Mouse (Mus musculus): Measurements from ENCODE around the gene Slc25a51. TPM values are rescaled to one million over a fixed set of nuclear protein-coding genes. Genes with fewer than 3 reads are reported as not detected.

Gene Slc25a51
- polyA plus RNA-seq, 1 experiment = not detected

DNA sequence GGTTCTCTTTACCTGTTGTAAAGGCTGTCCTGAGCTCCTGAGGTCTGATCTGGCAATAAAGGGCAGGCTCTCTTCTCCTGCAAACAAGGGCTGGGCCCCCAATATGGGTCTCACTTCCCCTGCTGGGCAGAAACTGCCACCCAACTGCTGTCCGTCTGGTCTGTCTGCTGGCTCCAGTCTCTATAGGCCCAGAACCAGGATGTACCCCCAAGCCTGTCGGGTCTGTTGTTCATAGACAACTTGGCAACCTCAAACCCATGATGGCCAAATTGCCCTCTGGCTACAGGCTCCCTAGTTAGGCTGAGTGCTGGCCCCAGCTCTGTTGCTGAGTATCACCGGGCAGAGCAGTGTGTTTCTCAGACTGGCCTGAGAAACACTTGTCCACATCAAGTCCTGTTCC, 23.2 kb upstream of the Slc25a51 start:
- WGBS = 88% methylated on average over 3 of the region's 3 CpGs
- H3K27ac ChIP-seq (ENCODE audit: insufficient read depth, low read depth, low read length) = no peak overlapping the region

GRCm38 (mm10) chr4:45431316-45431715, 22.8 kb upstream of the Slc25a51 start:
- H3K4me1 ChIP-seq (ENCODE audit: control insufficient read depth, insufficient read depth, low read length) = peaks cover 32% of the 10 kb centered on the region
- no peak overlapping the region for H3K4me3 ChIP-seq (ENCODE audit: insufficient read depth, low read depth, low read length)
- 88% methylated on average over 3 of the region's 3 CpGs for WGBS
- no peak overlapping the region for H3K27ac ChIP-seq (ENCODE audit: insufficient read depth, low read depth, low read length)
- TF ChIP-seq POLR2A (IDR thresholded peaks at IDR 0.05; ENCODE audit: insufficient read depth, low read depth, low read length) (no peak), CTCF (IDR thresholded peaks at IDR 0.05; ENCODE audit: insufficient read depth, low read depth, low read length) (no peak)

More for the DNA sequence above, 23.2 kb upstream of the Slc25a51 start:
- Histone ChIP-seq H3K4me3 (ENCODE audit: insufficient read depth, low read depth, low read length) (no peak overlapping the region), H3K4me1 (ENCODE audit: control insufficient read depth, insufficient read depth, low read length) (peaks cover 34% of the 10 kb centered on the region)
- TF ChIP-seq POLR2A (IDR thresholded peaks at IDR 0.05; ENCODE audit: insufficient read depth, low read depth, low read length) = no peak
- no peak for TF ChIP-seq CTCF (IDR thresholded peaks at IDR 0.05; ENCODE audit: insufficient read depth, low read depth, low read length)

DNA sequence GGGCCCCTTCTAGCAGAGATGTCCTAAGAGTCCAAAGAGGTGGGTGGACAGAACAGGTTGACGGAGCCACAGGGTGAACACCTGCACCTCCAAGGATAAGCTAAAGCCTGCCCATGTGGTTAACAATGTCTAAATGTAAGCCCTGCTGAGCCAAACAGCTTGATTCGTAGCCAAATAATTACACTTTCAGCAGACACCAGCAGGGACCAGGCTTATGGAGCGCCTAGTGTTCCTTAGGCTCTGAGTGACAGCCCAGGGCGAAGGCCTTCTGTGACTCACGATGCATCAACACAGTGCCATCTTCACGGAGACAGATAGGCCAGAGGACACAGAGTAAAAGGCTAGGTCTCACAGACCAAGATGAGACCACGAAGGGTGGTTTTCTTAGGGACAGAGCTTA, 20.9 kb upstream of the Slc25a51 start:
- Histone ChIP-seq H3K4me3 (ENCODE audit: insufficient read depth, low read depth, low read length) (no peak overlapping the region), H3K4me1 (ENCODE audit: control insufficient read depth, insufficient read depth, low read length) (peaks cover 27% of the 10 kb centered on the region), H3K27ac (ENCODE audit: insufficient read depth, low read depth, low read length) (no peak overlapping the region)
- no peak for TF ChIP-seq POLR2A (IDR thresholded peaks at IDR 0.05; ENCODE audit: insufficient read depth, low read depth, low read length)
- no peak for TF ChIP-seq CTCF (IDR thresholded peaks at IDR 0.05; ENCODE audit: insufficient read depth, low read depth, low read length)
- WGBS = 48% methylated on average over 7 of the region's 7 CpGs

DNA sequence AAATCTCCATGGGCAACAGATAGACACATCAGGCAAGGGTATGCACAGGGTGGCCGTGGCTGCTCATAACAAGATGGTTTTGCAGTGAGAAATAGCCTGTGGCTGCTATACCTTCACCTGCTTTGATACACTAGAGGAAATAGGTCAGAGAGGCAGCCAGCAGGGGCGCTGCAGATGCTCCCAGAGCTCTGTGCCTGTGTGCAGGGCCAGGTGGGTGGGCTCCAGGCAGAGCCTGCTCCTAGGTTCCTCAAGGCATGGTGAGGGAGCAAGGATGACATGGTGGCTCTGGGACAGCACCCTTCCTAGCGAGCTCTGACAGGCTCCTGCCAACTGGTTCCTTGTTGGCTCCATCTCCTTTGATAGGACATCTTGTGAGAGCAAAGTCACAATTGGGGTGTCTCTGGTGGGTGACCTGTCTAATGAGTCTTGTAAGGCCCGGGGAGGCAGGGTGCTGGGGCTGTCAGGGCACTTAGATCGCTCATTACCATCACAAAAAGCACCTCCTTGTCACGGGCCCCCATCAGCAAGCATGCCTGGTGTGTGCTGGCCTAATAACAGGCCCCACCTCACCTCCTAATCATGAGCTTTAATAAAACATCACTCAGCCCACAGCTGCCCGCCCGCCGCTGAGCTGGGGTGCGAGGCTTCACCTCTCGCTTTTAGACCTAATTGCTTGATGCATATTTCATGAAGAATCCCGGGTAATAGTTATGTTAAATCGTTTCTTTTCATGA, 18.3 kb upstream of the Slc25a51 start:
- Histone ChIP-seq H3K4me3 (ENCODE audit: insufficient read depth, low read depth, low read length) (no peak overlapping the region), H3K4me1 (ENCODE audit: control insufficient read depth, insufficient read depth, low read length) (peaks cover 23% of the 10 kb centered on the region), H3K27ac (ENCODE audit: insufficient read depth, low read depth, low read length) (no peak overlapping the region)
- WGBS = 50% methylated on average over 13 of the region's 13 CpGs
- TF ChIP-seq CTCF (IDR thresholded peaks at IDR 0.05; ENCODE audit: insufficient read depth, low read depth, low read length) (0 out of 2 replicates have a peak, but pooled peaks have one; percentile 8), POLR2A (IDR thresholded peaks at IDR 0.05; ENCODE audit: insufficient read depth, low read depth, low read length) (no peak)

DNA sequence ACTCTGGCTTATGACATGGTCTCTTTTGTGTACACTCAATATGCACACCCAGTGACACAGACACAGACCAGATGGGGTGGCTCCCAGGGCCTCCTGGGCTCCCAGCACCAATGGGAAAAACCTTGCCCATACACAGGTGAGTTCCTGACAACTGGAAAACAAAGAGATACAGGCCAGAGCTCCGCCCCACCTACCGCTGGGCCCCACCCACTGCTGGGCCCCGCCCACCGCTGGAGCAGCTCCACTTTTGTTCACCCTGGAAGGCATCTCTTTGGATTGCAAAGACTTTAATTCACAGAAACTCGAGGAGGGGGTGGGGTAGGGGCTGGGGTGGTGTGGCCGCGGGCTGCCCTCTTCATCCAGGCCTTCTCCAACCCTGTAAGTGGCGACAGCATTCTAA, 14.8 kb upstream of the Slc25a51 start:
- H3K4me1 ChIP-seq (ENCODE audit: control insufficient read depth, insufficient read depth, low read length) = peaks cover 21% of the 10 kb centered on the region
- 37% methylated on average over 8 of the region's 8 CpGs for WGBS
- no peak overlapping the region for H3K27ac ChIP-seq (ENCODE audit: insufficient read depth, low read depth, low read length)
- H3K4me3 ChIP-seq (ENCODE audit: insufficient read depth, low read depth, low read length) = no peak overlapping the region
- TF ChIP-seq CTCF (IDR thresholded peaks at IDR 0.05; ENCODE audit: insufficient read depth, low read depth, low read length) = no peak
- no peak for TF ChIP-seq POLR2A (IDR thresholded peaks at IDR 0.05; ENCODE audit: insufficient read depth, low read depth, low read length)

DNA sequence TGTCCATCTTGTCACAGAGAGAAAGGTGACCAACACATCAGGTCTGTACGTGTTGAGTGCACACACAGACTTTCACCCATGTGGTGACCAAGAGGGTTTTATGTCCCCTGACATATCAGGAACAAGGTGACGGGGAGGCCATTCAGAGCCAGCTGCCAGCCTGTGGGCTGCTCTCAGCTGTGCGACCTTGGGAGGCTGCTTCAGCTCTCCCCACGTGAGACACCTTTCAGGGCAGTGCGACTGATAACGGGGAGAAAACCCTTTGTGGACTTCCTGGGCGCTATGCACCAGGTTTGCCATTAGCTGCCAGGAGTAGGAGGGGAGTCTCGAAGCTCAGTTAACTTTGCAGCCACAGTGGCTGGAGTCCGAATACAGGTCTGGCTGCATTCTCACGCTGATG, 14.1 kb upstream of the Slc25a51 start:
- no peak overlapping the region for H3K27ac ChIP-seq (ENCODE audit: insufficient read depth, low read depth, low read length)
- peaks cover 22% of the 10 kb centered on the region for H3K4me1 ChIP-seq (ENCODE audit: control insufficient read depth, insufficient read depth, low read length)
- H3K4me3 ChIP-seq (ENCODE audit: insufficient read depth, low read depth, low read length) = no peak overlapping the region
- WGBS = 92% methylated on average over 10 of the region's 10 CpGs
- TF ChIP-seq CTCF (IDR thresholded peaks at IDR 0.05; ENCODE audit: insufficient read depth, low read depth, low read length) = no peak
- TF ChIP-seq POLR2A (IDR thresholded peaks at IDR 0.05; ENCODE audit: insufficient read depth, low read depth, low read length) = no peak

GRCm38 (mm10) chr4:45421519-45422260, 13.1 kb upstream of the Slc25a51 start:
- no peak overlapping the region for H3K27ac ChIP-seq (ENCODE audit: insufficient read depth, low read depth, low read length)
- 76% methylated on average over 11 of the region's 11 CpGs for WGBS
- peaks cover 17% of the 10 kb centered on the region for H3K4me1 ChIP-seq (ENCODE audit: control insufficient read depth, insufficient read depth, low read length)
- no peak for TF ChIP-seq POLR2A (IDR thresholded peaks at IDR 0.05; ENCODE audit: insufficient read depth, low read depth, low read length)
- no peak for TF ChIP-seq CTCF (IDR thresholded peaks at IDR 0.05; ENCODE audit: insufficient read depth, low read depth, low read length)
- no peak overlapping the region for H3K4me3 ChIP-seq (ENCODE audit: insufficient read depth, low read depth, low read length)

DNA sequence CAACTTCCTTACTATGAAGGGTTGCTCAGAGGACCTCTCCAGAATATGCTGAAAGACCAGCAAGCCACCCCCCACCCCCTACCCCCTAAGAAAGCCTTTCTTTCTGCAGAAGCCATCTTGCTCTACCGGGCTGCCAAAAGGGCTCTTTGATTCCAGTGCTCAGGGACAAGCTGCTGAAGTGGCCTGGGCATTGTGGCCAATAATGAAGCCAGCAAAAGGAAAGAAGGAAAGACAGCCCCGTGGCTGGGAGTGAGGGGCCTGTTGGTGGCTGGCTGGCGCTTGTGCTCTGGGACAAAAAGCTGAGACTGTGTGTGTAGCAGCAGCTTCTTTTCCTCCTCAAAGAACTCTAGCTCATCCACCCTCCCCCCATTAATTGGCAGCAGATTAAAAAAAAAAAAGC, 12.2 kb upstream of the Slc25a51 start:
- Histone ChIP-seq H3K27ac (ENCODE audit: insufficient read depth, low read depth, low read length) (no peak overlapping the region), H3K4me3 (ENCODE audit: insufficient read depth, low read depth, low read length) (no peak overlapping the region), H3K4me1 (ENCODE audit: control insufficient read depth, insufficient read depth, low read length) (peaks cover 16% of the 10 kb centered on the region)
- no peak for TF ChIP-seq CTCF (IDR thresholded peaks at IDR 0.05; ENCODE audit: insufficient read depth, low read depth, low read length)
- no peak for TF ChIP-seq POLR2A (IDR thresholded peaks at IDR 0.05; ENCODE audit: insufficient read depth, low read depth, low read length)
- 55% methylated on average over 3 of the region's 3 CpGs for WGBS

DNA sequence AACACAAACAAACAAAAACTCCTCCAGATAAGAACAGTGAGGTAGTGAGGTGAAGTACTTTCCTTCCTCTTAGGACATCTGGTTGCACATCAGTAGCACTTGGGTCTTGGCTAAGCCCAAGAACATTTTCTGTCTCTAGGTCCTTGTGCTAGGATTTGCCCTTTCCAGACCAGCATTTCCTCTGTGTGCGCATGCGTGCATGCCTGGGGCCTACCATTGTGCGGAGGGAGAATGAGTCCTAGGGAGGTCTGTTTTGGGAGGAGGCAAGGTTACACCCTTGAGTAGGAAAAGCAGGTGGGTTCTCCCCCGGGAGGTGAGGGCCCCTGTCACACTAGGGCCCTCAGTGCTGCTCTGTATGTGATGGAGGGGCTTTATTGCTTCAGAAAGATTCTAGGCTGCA, 10.5 kb upstream of the Slc25a51 start:
- Histone ChIP-seq H3K4me1 (ENCODE audit: control insufficient read depth, insufficient read depth, low read length) (peaks cover 16% of the 10 kb centered on the region), H3K27ac (ENCODE audit: insufficient read depth, low read depth, low read length) (no peak overlapping the region), H3K4me3 (ENCODE audit: insufficient read depth, low read depth, low read length) (no peak overlapping the region)
- no peak for TF ChIP-seq CTCF (IDR thresholded peaks at IDR 0.05; ENCODE audit: insufficient read depth, low read depth, low read length)
- no peak for TF ChIP-seq POLR2A (IDR thresholded peaks at IDR 0.05; ENCODE audit: insufficient read depth, low read depth, low read length)
- WGBS = 82% methylated on average over 4 of the region's 4 CpGs
